ENCODE assay signal across 10 mouse cellular contexts in the genomic region with DNA sequence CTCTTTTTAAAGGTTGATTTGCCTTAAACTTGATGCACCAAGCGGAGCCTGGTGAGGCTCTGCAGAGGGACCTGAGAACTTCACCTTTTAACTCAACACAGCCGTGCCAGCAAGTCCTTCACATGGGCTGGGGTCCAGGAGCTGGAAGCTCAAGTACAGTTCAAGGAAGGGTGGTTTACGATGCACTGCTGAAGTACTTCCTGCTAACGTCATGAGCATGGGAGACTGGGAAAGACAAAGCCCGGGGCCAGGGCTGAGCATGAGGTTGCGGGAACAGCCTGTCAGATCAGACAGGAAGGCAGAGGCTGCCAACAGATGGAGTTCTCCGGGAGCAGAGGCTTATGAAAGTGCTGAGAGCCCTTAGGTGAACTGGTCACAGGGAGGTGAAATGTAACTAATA. TPM values are rescaled to one million over a fixed set of nuclear protein-coding genes. Genes with fewer than 3 reads are reported as not detected.
DNase-seq lines count a peak whose midpoint lies in the region; ATAC-seq lines count a peak whose summit lies in the region.
"Had no signal": no experiment of that assay in that cellular context is flagged by ENCODE, and none has a peak within 500 bp of the region (broad histone marks: within the 10 kb centered on the region; RNA-seq: fewer than 3 reads in every experiment).

No protein-coding gene starts in this region.

- no peaks in the 10 kb centered on the region for H3K27me3 ChIP-seq in kidney, embryonic 15.5 days
- no peaks in the 10 kb centered on the region for H3K27me3 ChIP-seq in forebrain, embryonic 11.5 days (ENCODE audit: control insufficient read depth, insufficient read depth, low read length)
- H3K27me3 ChIP-seq: embryonic facial prominence, embryonic 15.5 days; megakaryocyte, embryonic 14.5 days had no signal

- no peak overlapping the region for H3K4me2 ChIP-seq in kidney, embryonic 15.5 days
- no peak overlapping the region for H3K4me2 ChIP-seq in forebrain, embryonic 11.5 days (ENCODE audit: low read depth, low read length, severe bottlenecking)
- H3K4me2 ChIP-seq: embryonic facial prominence, embryonic 15.5 days had no signal

- no peak overlapping the region for H3K4me3 ChIP-seq in kidney, embryonic 15.5 days (replicated peaks)
- no peak overlapping the region for H3K4me3 ChIP-seq in forebrain, embryonic 11.5 days (ENCODE audit: low read depth, low read length)
- H3K4me3 ChIP-seq: embryonic facial prominence, embryonic 15.5 days; megakaryocyte, embryonic 14.5 days had no signal

- intact Hi-C loops in gastrocnemius, postnatal 14 days (cut with DNase I; ENCODE audit: low total_unique reads): no loop called here

- no peak for ATAC-seq in kidney, embryonic 15.5 days (replicated peaks; ENCODE audit: low FRiP score)
- ATAC-seq in forebrain, embryonic 11.5 days (replicated peaks; ENCODE audit: low FRiP score): no peak

- WGBS in kidney, embryonic 15.5 days: 32% methylated on average over 7 of the region's 7 CpGs
- 67% methylated on average over 7 of the region's 7 CpGs for WGBS in forebrain, embryonic 11.5 days

- no peaks in the 10 kb centered on the region for H3K4me1 ChIP-seq in kidney, embryonic 15.5 days
- H3K4me1 ChIP-seq in forebrain, embryonic 11.5 days (replicated peaks; ENCODE audit: control insufficient read depth, insufficient read depth, low read length): no peaks in the 10 kb centered on the region
- H3K4me1 ChIP-seq: embryonic facial prominence, embryonic 15.5 days had no signal

- DNase-seq in gastrocnemius, postnatal 14 days: peak; percentile 24
- no peak for DNase-seq in gastrocnemius, postnatal 10 days
- DNase-seq in heart, adult 8-10 months (ENCODE audit: low spot score): peak; percentile 50
- DNase-seq in mesoderm, embryonic 11.5 days (ENCODE audit: low read depth, low spot score): peak; percentile 30
- DNase-seq in thymus, postnatal 4 days: no peak
- no peak for DNase-seq in cerebellum, adult 8-10 months
- no peak for DNase-seq in forebrain, embryonic 11.5 days (ENCODE audit: low spot score)

- no peaks in the 10 kb centered on the region for H3K36me3 ChIP-seq in kidney, embryonic 15.5 days
- no peaks in the 10 kb centered on the region for H3K36me3 ChIP-seq in forebrain, embryonic 11.5 days (ENCODE audit: control insufficient read depth, insufficient read depth, low read length)
- H3K36me3 ChIP-seq: embryonic facial prominence, embryonic 15.5 days had no signal

- H3K27ac ChIP-seq in kidney, embryonic 15.5 days: 0 out of 2 replicates have a peak overlapping the region, but pooled peaks have one; percentile 20
- no peak overlapping the region for H3K27ac ChIP-seq in forebrain, embryonic 11.5 days (ENCODE audit: low read depth, low read length)
- H3K27ac ChIP-seq: embryonic facial prominence, embryonic 15.5 days had no signal

- H3K9me3 ChIP-seq in kidney, embryonic 15.5 days (replicated peaks): no peaks in the 10 kb centered on the region
- no peaks in the 10 kb centered on the region; the same call in 1 of the 2 replicates for H3K9me3 ChIP-seq in forebrain, embryonic 11.5 days (ENCODE audit: control insufficient read depth, low read length)
- H3K9me3 ChIP-seq: embryonic facial prominence, embryonic 15.5 days; megakaryocyte, embryonic 14.5 days had no signal

- H3K9ac ChIP-seq in kidney, embryonic 15.5 days: no peak overlapping the region
- H3K9ac ChIP-seq in forebrain, embryonic 11.5 days (ENCODE audit: low read length): no peak overlapping the region
- H3K9ac ChIP-seq: embryonic facial prominence, embryonic 15.5 days had no signal

RNA-seq across cellular contexts. Expression of a gene that starts 10.9 kb away (rescaled TPM):
- total RNA-seq in gastrocnemius, postnatal 14 days (2021): 1 to 10 TPM; 7.6 to 9.9 TPM
- 10 to 100 TPM; 18.2 to 18.8 TPM for total RNA-seq in gastrocnemius, postnatal 10 days (2021)
- total RNA-seq in heart, adult 8-10 months (2022): 1 to 10 TPM in 2 of 4 experiments, under 1 TPM in 2; 0.57 to 1.2 (median 0.99) TPM
- polyA plus RNA-seq in kidney, embryonic 15.5 days (2015; fragmentation: Nextera tagmentation; extraction: Ambion mirVana): 2.1 and 2.6 TPM in 2 replicates
- not detected in 2 replicates for polyA plus RNA-seq in forebrain, embryonic 11.5 days (2014; fragmentation: Nextera tagmentation; extraction: Ambion mirVana)

RNA-seq across cellular contexts. Expression of a gene that starts 17.2 kb away (rescaled TPM):
- total RNA-seq in gastrocnemius, postnatal 14 days (2021): under 1 TPM in 1 of 2 experiments, not detected in 1; 0.57 TPM
- total RNA-seq in gastrocnemius, postnatal 10 days (2021): 1 to 10 TPM in 1 of 2 experiments, under 1 TPM in 1; 0.65 to 1.5 TPM
- not detected for total RNA-seq in heart, adult 8-10 months (2022)
- polyA plus RNA-seq in kidney, embryonic 15.5 days (2015; fragmentation: Nextera tagmentation; extraction: Ambion mirVana): not detected in 2 replicates
- not detected in 2 replicates for polyA plus RNA-seq in forebrain, embryonic 11.5 days (2014; fragmentation: Nextera tagmentation; extraction: Ambion mirVana)

RNA-seq across cellular contexts. Expression of a gene that starts 33.5 kb away (rescaled TPM):
- total RNA-seq in gastrocnemius, postnatal 14 days (2021): 10 to 100 TPM; 82.6 to 85.7 TPM
- total RNA-seq in gastrocnemius, postnatal 10 days (2021): 10 to 100 TPM; 73.3 to 82.4 TPM
- 100 to 1,000 TPM; 120 to 148 (median 130) TPM for total RNA-seq in heart, adult 8-10 months (2022)
- 56.6 and 63.8 TPM in 2 replicates for polyA plus RNA-seq in kidney, embryonic 15.5 days (2015; fragmentation: Nextera tagmentation; extraction: Ambion mirVana)
- polyA plus RNA-seq in forebrain, embryonic 11.5 days (2014; fragmentation: Nextera tagmentation; extraction: Ambion mirVana): 38.0 and 48.6 TPM in 2 replicates

RNA-seq across cellular contexts. Expression of a gene that starts 48.8 kb away (rescaled TPM):
- total RNA-seq in gastrocnemius, postnatal 14 days (2021): 1 to 10 TPM; 7.1 to 8.2 TPM
- 10 to 100 TPM in 1 of 2 experiments, 1 to 10 TPM in 1; 8.0 to 11.6 TPM for total RNA-seq in gastrocnemius, postnatal 10 days (2021)
- total RNA-seq in heart, adult 8-10 months (2022): 10 to 100 TPM in 2 of 4 experiments, 1 to 10 TPM in 2; 8.1 to 11.7 (median 10.3) TPM
- 18.0 and 19.5 TPM in 2 replicates for polyA plus RNA-seq in kidney, embryonic 15.5 days (2015; fragmentation: Nextera tagmentation; extraction: Ambion mirVana)
- 13.6 and 14.9 TPM in 2 replicates for polyA plus RNA-seq in forebrain, embryonic 11.5 days (2014; fragmentation: Nextera tagmentation; extraction: Ambion mirVana)

RNA-seq across cellular contexts. Expression of a gene that starts 49.4 kb away (rescaled TPM):
- under 1 TPM; 0.11 to 0.12 TPM for total RNA-seq in gastrocnemius, postnatal 14 days (2021)
- total RNA-seq in gastrocnemius, postnatal 10 days (2021): under 1 TPM; 0.16 to 0.29 TPM
- total RNA-seq in heart, adult 8-10 months (2022): under 1 TPM in 1 of 4 experiments, not detected in 3; 0.06 TPM
- polyA plus RNA-seq in kidney, embryonic 15.5 days (2015; fragmentation: Nextera tagmentation; extraction: Ambion mirVana): 0.33 and 0.65 TPM in 2 replicates
- polyA plus RNA-seq in forebrain, embryonic 11.5 days (2014; fragmentation: Nextera tagmentation; extraction: Ambion mirVana): 0.37 TPM in 1 of 2 replicates, not detected in the other

Comparison
In these comparisons a context has a peak if more than half of its experiments do, and no peak if none do; other contexts are left out.
1. DNase-seq: peak in gastrocnemius, postnatal 14 days (single experiment), heart, adult 8-10 months (single experiment) and mesoderm, embryonic 11.5 days (single experiment); none in gastrocnemius, postnatal 10 days (single experiment), thymus, postnatal 4 days (single experiment), cerebellum, adult 8-10 months (single experiment) and forebrain, embryonic 11.5 days (single experiment).